Mouse (Mus musculus) left cerebral cortex, adult 2 months (tissue): Measurements from ENCODE around the gene Zfp442. TPM values are rescaled to one million over a fixed set of nuclear protein-coding genes. Genes with fewer than 3 reads are reported as not detected.
"Not testable (repeated sequence)": the region's sequence is repeated elsewhere in the genome, so short reads cannot be mapped to it uniquely, and the experiment has no call there.

ENCODE experiments used
- DNase-seq, 2 experiments: peaks; one replicate each; pipeline ENCODE4 v3.0.0; 2021 to 2022; ENCODE audit warnings: low spot score in 2 of 2, mixed read lengths in 1 of 2; ENCODE audit errors: extremely low spot score in 1 of 2
- H3K27ac ChIP-seq: fragments of 200-600 bp; 2 replicates; pipeline ENCODE4 v1.8.1; 2022
- H3K4me3 ChIP-seq: fragments of 200-600 bp; 2 replicates; pipeline ENCODE4 v1.8.1; 2022
- CTCF ChIP-seq: fragments of 200-600 bp; IDR thresholded peaks from 2 replicates; pipeline ENCODE4 v1.8.1; 2022; ENCODE audit warnings: antibody characterized with exemption, mild to moderate bottlenecking, moderate library complexity
- intact Hi-C: fragments of 180-260 bp; cut with DNase I; formaldehyde crosslinking; loops from one replicate; pipeline ENCODE4 v1.15.1; 2025
- long read RNA-seq, 2 experiments: library from polyadenylated mRNA; stranded (forward); transcript quantifications; one replicate each; pipeline ENCODE4 v2.0.0; 2021; ENCODE audit warnings: borderline mapping rate in 2 of 2
- total RNA-seq, 2 experiments: library from RNA; stranded (reverse); gene quantifications; 2 replicates each; pipeline ENCODE4 v1.2.3; 2021

Zfp442 gene
- 1 to 10 TPM; 6.4 to 8.3 TPM for total RNA-seq
- long read RNA-seq, experiment 1, partial matches to known transcripts: 0 of 3 reads
- long read RNA-seq, experiment 1, other reads (novel, unspliced or antisense): 0 of 3 reads
- long read RNA-seq, experiment 2, partial matches to known transcripts: 1 of 2 reads
- long read RNA-seq, experiment 2, other reads (novel, unspliced or antisense): 0 of 2 reads

- peak within 1 kb of the TSS; percentile 59; the same call in 1 of the 2 replicates for H3K27ac ChIP-seq
- intact Hi-C loops: loop anchor here (5.0 kb wide), 1 partner anchor 234 kb away; the partner anchor contains the start of gene Zfp937
- DNase-seq: peak; percentile 63
- H3K4me3 ChIP-seq: peak within 1 kb of the TSS; percentile 58
These were observed at the start of gene Zfp442 for GRCm38 (mm10) chr2:150451180-150451919. TSS of gene Zfp442 (minus strand) at chr2:150451486.

- intact Hi-C loops, DNase-seq, H3K27ac ChIP-seq, H3K4me3 ChIP-seq: not testable (repeated sequence)
These were observed 49.1 kb upstream of the Zfp442 start for GRCm38 (mm10) chr2:150500124-150500973.

DNA sequence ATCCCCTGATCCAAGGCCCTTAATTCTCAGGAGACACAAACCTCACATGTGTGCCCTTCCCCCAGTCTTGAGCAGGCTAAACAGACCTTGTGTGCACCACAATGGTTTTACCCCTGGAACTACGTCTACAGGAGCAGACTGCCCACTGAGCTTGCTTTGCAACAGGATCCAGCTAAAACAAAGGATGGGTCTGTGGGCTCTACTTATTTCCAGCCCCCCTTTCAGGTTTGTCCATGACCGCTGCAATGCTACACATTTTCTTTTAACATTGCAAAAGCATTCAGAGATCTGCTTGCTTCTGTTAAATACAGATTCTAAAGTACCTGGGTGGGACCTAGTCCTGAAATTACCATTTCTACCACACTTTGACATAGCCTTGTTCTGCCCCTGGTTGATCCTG is 41.7 kb upstream of the Zfp442 start:
- Histone ChIP-seq H3K4me3 (no peak overlapping the region), H3K27ac (no peak overlapping the region)
- intact Hi-C loops: no loop called here
- no peak for DNase-seq
- no peak for TF ChIP-seq CTCF

GRCm38 (mm10) chr2:150484939-150485778 is 33.9 kb upstream of the Zfp442 start, which contains the start of gene Zfp345:
TSS of gene Zfp345 (minus strand) at chr2:150485091.
- intact Hi-C loops, H3K27ac ChIP-seq, H3K4me3 ChIP-seq, DNase-seq: not testable (repeated sequence)
- TF ChIP-seq CTCF: peak; percentile 17; the same call in 1 of the 2 replicates

- intact Hi-C loops, DNase-seq, H3K27ac ChIP-seq: not testable (repeated sequence)
These were observed 12.2 kb downstream of the Zfp442 start for GRCm38 (mm10) chr2:150439084-150439483.

DNA sequence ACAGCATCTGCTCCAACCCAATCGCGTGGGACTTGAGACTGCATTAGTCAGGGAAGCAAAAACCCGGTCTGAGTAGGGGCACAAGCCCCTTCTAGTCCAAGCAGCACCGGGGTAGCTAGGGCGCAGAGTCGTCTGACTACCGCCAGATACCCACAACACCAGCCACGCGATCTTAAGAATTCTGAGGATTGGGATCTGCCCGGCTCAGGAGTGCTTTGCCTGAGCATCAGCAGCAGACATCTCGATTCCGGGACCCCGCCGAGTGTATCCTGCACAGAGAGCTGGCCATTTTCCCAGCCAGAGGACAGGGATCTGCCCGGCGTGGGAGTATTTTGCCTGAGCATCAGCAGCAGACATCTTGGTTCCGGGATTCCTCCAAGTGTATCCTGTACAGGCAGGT is 39.1 kb downstream of the Zfp442 start:
- H3K4me3 ChIP-seq, intact Hi-C loops, DNase-seq, H3K27ac ChIP-seq: not testable (repeated sequence)

More at GRCm38 (mm10) chr2:150439084-150439483, 12.2 kb downstream of the Zfp442 start:
- not testable (repeated sequence) for H3K4me3 ChIP-seq

DNA sequence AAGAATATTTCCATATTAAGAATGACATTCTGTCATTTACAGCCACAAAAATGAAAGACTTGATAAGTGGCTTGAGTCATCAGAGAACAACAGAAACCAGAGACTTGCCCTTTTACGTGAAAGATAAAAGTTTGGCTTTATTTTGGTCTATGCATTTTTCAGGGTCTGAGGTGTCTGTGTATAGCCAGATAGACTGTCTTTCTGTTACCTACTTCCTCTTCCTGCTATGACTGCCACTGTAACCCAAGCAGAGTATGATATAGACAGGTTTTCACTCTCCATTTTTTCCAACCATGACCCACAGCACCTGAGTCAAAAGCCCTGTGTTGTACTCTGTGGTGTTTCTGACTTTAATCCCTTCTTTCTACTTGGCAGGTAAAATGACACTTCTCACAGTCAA is 61.1 kb downstream of the Zfp442 start:
- intact Hi-C loops: no loop called here
- DNase-seq: no peak
- no peak for TF ChIP-seq CTCF
- H3K27ac ChIP-seq: no peak overlapping the region
- H3K4me3 ChIP-seq: no peak overlapping the region

DNA sequence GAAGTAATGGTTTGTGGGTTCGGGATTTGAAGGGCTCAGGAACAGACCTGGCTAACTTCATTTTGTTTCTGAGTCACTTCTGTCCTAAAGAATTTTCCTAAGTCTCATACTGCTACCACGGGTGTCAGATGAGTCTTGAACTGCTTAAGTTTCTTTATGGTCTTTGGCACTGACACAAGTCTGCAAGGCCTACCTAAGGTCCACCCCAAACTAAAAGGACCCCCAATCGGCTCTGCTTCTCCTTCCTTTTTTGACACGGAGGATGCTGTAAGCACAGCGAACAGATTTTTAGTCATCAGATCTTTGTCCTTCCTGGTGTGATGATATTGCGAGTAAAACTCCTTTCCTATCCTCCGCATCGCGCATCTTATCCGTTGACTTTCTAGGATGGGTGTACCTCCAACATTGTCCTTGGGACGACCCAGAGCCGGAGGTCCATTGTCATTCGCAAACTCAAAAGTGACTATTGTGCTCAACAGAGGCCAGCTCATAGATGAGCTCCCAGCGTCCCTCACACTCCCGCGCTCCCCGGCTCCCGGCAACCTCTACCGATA is 65.7 kb downstream of the Zfp442 start:
- DNase-seq, intact Hi-C loops, H3K27ac ChIP-seq, H3K4me3 ChIP-seq: not testable (repeated sequence)

DNA sequence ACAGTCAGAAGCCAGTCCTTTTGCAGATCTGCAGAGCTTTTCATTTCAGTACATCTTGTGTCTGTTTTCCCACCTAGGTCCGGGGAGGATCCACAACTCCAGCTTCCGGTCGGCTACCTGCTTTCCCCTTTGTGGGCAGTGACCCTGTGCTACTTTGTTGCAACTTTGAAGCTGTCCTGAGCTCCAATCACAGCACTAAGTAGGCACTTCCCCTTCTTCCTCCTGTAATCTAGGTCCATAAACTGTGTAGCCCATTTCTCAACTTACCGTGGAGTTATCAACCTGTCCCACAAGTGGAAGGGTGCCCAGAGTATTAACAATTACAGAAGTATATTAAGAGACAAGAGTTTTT is 88.4 kb downstream of the Zfp442 start:
- no peak for TF ChIP-seq CTCF
- no peak for DNase-seq
- intact Hi-C loops: loop anchor here (2.0 kb wide), 1 partner anchor 52 kb away; no protein-coding TSS in a partner anchor
- Histone ChIP-seq H3K4me3 (peak overlapping the region; percentile 84), H3K27ac (peak overlapping the region; percentile 83)

- Histone ChIP-seq H3K4me3 (peak within 1 kb of the TSS; percentile 84), H3K27ac (peak within 1 kb of the TSS; percentile 83)
- intact Hi-C loops: loop anchor here (2.0 kb wide), 1 partner anchor 51 kb away; no protein-coding TSS in a partner anchor
- peak; percentile 86 to 87 for DNase-seq
These were observed 89.0 kb downstream of the Zfp442 start, which contains the start of gene 3300002I08Rik for GRCm38 (mm10) chr2:150362113-150362877. TSS of gene 3300002I08Rik (minus strand) at chr2:150362765.

Other genes starting within 250 kb of the Zfp442 start
- 1 to 10 TPM; 9.6 to 9.7 TPM for gene Zfp937, start 233.4 kb downstream of the Zfp442 start, total RNA-seq
- 1 to 10 TPM; 6.5 to 7.9 TPM for gene Gm21994, start 195.9 kb downstream of the Zfp442 start, total RNA-seq
- gene Gm14124, start 194.0 kb downstream of the Zfp442 start, total RNA-seq: under 1 TPM; 0.32 to 0.37 TPM
- 1 to 10 TPM in 1 of 2 experiments, not detected in 1; 2.6 TPM for gene Gm10130, start 127.8 kb downstream of the Zfp442 start, total RNA-seq
- gene 3300002I08Rik, start 88.7 kb downstream of the Zfp442 start, total RNA-seq: 1 to 10 TPM; 8.4 to 9.2 TPM
- gene Zfp345, start 33.6 kb upstream of the Zfp442 start, total RNA-seq: under 1 TPM in 1 of 2 experiments, not detected in 1; 0.23 TPM
- gene Cst7, start 118.9 kb upstream of the Zfp442 start, total RNA-seq: not detected
- 10 to 100 TPM; 49.5 to 56.7 TPM for gene Apmap, start 157.1 kb upstream of the Zfp442 start, total RNA-seq
- 10 to 100 TPM; 18.5 to 21.5 TPM for gene Acss1, start 217.0 kb upstream of the Zfp442 start, total RNA-seq
- gene Vsx1, start 237.9 kb upstream of the Zfp442 start, total RNA-seq: under 1 TPM in 1 of 2 experiments, not detected in 1; 0.11 TPM